Mouse (Mus musculus): Measurements from ENCODE around the gene Hdac9. TPM values are rescaled to one million over a fixed set of nuclear protein-coding genes. Genes with fewer than 3 reads are reported as not detected.

The Hdac9 gene
- total and polyA plus RNA-seq, 2 experiments from 2014 or later = 15.6 to 15.7 TPM

DNA sequence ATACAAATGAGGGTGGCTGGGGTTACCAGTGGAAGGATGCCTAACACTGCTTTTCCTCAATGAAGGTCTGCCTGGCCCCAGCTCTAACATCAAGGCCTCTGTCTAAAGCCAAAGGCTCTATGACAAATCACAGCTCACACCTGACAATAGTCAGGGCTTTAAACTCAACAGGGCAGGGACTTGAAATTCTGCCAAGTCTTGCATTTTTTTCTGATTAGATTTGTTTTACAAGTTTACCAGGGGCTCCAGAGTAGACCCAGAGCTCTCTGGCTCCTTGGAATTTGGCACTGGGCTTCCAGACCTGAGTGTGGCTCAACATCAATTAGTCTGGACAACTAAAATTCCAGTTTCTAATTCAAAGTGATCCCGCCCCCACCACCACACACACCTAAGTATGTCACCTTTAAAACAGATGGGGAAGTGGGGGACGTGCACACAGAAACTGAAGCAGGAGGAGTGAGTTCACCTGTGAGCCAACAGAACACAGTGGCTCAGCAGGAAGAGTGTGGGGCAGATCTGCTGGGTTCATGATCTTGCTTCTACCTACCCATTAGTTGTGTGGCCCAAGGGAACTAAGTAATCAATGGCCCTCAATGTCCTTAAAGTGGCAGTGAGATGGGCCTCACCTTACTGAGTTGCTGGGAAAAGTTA, 829.5 kb downstream of the Hdac9 start:
- ATAC-seq (ENCODE audit: insufficient read depth, low read depth) = no peak

GRCm38 (mm10) chr12:34076981-34077380, 839.9 kb downstream of the Hdac9 start:
- no peaks in the 10 kb centered on the region for H3K27me3 ChIP-seq (ENCODE audit: control insufficient read depth, insufficient read depth, low read length)
- 89% methylated on average over 2 of the region's 2 CpGs for WGBS
- TF ChIP-seq CTCF (IDR thresholded peaks at IDR 0.05; ENCODE audit: low read depth) = no peak
- TF ChIP-seq EP300 (IDR thresholded peaks at IDR 0.05; ENCODE audit: low read depth) = no peak
- no peak overlapping the region for H3K4me2 ChIP-seq (ENCODE audit: low read depth, low read length)
- no peaks in the 10 kb centered on the region for H3K9me3 ChIP-seq (replicated peaks; ENCODE audit: control insufficient read depth, low read length)
- DNase-seq (ENCODE audit: low spot score) (no peak), ATAC-seq (ENCODE audit: insufficient read depth, low read depth) (no peak)
- H3K9ac ChIP-seq (replicated peaks; ENCODE audit: low read depth, low read length) = no peak overlapping the region
- no peaks in the 10 kb centered on the region for H3K4me1 ChIP-seq (ENCODE audit: control insufficient read depth, insufficient read depth)
- H3K36me3 ChIP-seq (replicated peaks; ENCODE audit: control insufficient read depth, insufficient read depth, low read length) = no peaks in the 10 kb centered on the region
- H3K27ac ChIP-seq (ENCODE audit: low read depth) = no peak overlapping the region
- H3K4me3 ChIP-seq (ENCODE audit: low read depth, low read length) = no peak overlapping the region

More for the DNA sequence above, 829.5 kb downstream of the Hdac9 start:
- TF ChIP-seq CTCF (IDR thresholded peaks at IDR 0.05; ENCODE audit: low read depth) (no peak), EP300 (IDR thresholded peaks at IDR 0.05; ENCODE audit: low read depth) (no peak)
- H3K9ac ChIP-seq (replicated peaks; ENCODE audit: low read depth, low read length) = no peak overlapping the region
- no peak overlapping the region for H3K4me2 ChIP-seq (ENCODE audit: low read depth, low read length)
- 50% methylated on average over 2 of the region's 2 CpGs for WGBS
- DNase-seq (ENCODE audit: low spot score) = no peak
- H3K27me3 ChIP-seq (ENCODE audit: control insufficient read depth, insufficient read depth, low read length) = no peaks in the 10 kb centered on the region
- H3K4me3 ChIP-seq (ENCODE audit: low read depth, low read length) = no peak overlapping the region
- no peaks in the 10 kb centered on the region; the same call in 1 of the 2 replicates for H3K4me1 ChIP-seq (ENCODE audit: control insufficient read depth, insufficient read depth)
- H3K9me3 ChIP-seq (replicated peaks; ENCODE audit: control insufficient read depth, low read length) = no peaks in the 10 kb centered on the region
- H3K36me3 ChIP-seq (replicated peaks; ENCODE audit: control insufficient read depth, insufficient read depth, low read length) = no peaks in the 10 kb centered on the region
- no peak overlapping the region for H3K27ac ChIP-seq (ENCODE audit: low read depth)

DNA sequence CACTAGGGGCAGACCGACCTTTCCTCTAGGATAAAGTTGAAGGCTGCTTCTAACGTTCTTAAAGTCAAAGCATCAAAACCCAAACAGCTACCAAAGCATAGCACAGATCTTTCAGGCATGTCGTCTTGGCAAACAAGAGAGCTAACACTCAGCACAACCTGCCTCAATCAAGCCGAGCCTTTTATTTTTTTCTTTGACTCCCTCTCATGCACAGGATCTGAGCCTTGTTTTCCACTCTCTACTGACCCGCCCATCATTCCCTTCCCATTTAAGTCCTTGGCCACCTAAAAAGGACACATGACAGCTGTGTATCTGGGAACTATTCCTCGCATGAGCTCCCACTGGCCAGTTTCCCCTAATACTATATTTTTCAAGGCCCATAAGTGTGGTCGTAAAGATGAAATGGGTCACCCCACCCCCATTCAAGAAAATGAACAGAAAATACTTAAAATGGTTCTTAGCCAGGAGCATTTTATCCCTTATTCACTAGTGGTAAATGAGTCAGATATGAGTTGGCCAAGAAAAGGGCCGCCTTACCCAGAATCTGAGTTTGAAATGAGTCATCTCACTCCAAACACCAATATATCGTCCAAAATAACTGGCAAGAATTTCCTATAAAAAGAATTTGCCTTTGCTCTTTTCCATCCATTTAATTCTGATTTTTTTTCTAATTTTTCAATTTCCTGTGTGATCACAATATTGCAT, 840.9 kb downstream of the Hdac9 start:
- TF ChIP-seq CTCF (IDR thresholded peaks at IDR 0.05; ENCODE audit: low read depth) = no peak
- TF ChIP-seq EP300 (IDR thresholded peaks at IDR 0.05; ENCODE audit: low read depth) = no peak
- Histone ChIP-seq H3K27me3 (ENCODE audit: control insufficient read depth, insufficient read depth, low read length) (no peaks in the 10 kb centered on the region), H3K4me3 (ENCODE audit: low read depth, low read length) (no peak overlapping the region), H3K9ac (replicated peaks; ENCODE audit: low read depth, low read length) (no peak overlapping the region), H3K4me1 (ENCODE audit: control insufficient read depth, insufficient read depth) (no peaks in the 10 kb centered on the region), H3K4me2 (ENCODE audit: low read depth, low read length) (no peak overlapping the region), H3K27ac (ENCODE audit: low read depth) (no peak overlapping the region; the same call in 1 of the 2 replicates), H3K36me3 (replicated peaks; ENCODE audit: control insufficient read depth, insufficient read depth, low read length) (no peaks in the 10 kb centered on the region), H3K9me3 (replicated peaks; ENCODE audit: control insufficient read depth, low read length) (no peaks in the 10 kb centered on the region)
- 56% methylated on average over 9 of the region's 9 CpGs for WGBS
- DNase-seq (ENCODE audit: low spot score) (no peak), ATAC-seq (ENCODE audit: insufficient read depth, low read depth) (no peak)

DNA sequence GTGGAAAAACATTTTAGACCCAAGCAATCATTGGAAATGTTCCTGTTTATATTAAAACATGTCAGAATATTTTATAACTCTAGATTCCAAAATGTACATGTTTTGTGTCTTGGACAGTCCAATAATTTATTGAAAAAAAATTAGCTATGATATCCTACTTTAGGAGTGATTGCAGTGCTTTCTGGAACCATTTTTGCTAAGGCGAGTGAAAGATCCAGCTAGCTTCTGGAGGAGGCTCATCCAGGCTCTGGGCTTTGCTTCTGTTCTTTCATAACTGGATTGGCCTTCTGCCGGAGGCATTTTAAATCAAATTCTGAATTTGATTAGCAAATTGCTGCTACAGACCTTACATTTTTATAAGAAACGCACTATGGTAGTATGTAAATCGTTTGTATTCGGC, 864.4 kb downstream of the Hdac9 start:
- WGBS = 87% methylated on average over 5 of the region's 5 CpGs

DNA sequence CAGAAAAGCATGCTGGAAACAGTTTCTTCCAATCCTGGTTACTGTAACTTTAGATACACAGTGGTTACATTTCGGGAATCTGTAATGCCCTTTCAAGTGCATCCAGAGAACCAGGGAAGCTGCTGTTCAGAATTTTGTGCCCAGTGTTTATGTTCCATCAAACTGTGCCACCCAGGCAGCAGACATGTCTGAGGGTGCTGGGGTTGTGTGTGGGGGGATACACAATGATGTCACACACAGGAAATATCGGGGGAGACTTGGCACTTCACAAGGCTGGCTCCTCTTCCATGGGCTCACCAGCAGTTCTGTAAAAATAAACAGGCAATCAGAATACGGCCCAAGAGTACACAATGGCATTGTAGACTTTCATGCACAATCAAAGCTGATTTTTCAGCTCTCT, 864.9 kb downstream of the Hdac9 start:
- ATAC-seq (ENCODE audit: insufficient read depth, low read depth) = no peak
- Histone ChIP-seq H3K36me3 (replicated peaks; ENCODE audit: control insufficient read depth, insufficient read depth, low read length) (no peaks in the 10 kb centered on the region), H3K27ac (ENCODE audit: low read depth) (no peak overlapping the region), H3K9ac (replicated peaks; ENCODE audit: low read depth, low read length) (no peak overlapping the region), H3K4me2 (ENCODE audit: low read depth, low read length) (no peak overlapping the region), H3K4me3 (ENCODE audit: low read depth, low read length) (no peak overlapping the region), H3K27me3 (ENCODE audit: control insufficient read depth, insufficient read depth, low read length) (no peaks in the 10 kb centered on the region), H3K4me1 (ENCODE audit: control insufficient read depth, insufficient read depth) (no peaks in the 10 kb centered on the region), H3K9me3 (replicated peaks; ENCODE audit: control insufficient read depth, low read length) (no peaks in the 10 kb centered on the region)
- no peak for TF ChIP-seq CTCF (IDR thresholded peaks at IDR 0.05; ENCODE audit: low read depth)
- TF ChIP-seq EP300 (IDR thresholded peaks at IDR 0.05; ENCODE audit: low read depth) = no peak
- 64% methylated on average over 3 of the region's 3 CpGs for WGBS
- DNase-seq (ENCODE audit: low spot score) = no peak

More for the DNA sequence above, 864.4 kb downstream of the Hdac9 start:
- Histone ChIP-seq H3K4me1 (ENCODE audit: control insufficient read depth, insufficient read depth) (no peaks in the 10 kb centered on the region), H3K36me3 (replicated peaks; ENCODE audit: control insufficient read depth, insufficient read depth, low read length) (no peaks in the 10 kb centered on the region), H3K9ac (replicated peaks; ENCODE audit: low read depth, low read length) (no peak overlapping the region), H3K27me3 (ENCODE audit: control insufficient read depth, insufficient read depth, low read length) (no peaks in the 10 kb centered on the region), H3K9me3 (replicated peaks; ENCODE audit: control insufficient read depth, low read length) (no peaks in the 10 kb centered on the region), H3K4me2 (ENCODE audit: low read depth, low read length) (no peak overlapping the region), H3K27ac (ENCODE audit: low read depth) (no peak overlapping the region), H3K4me3 (ENCODE audit: low read depth, low read length) (no peak overlapping the region)
- TF ChIP-seq CTCF (IDR thresholded peaks at IDR 0.05; ENCODE audit: low read depth) (no peak), EP300 (IDR thresholded peaks at IDR 0.05; ENCODE audit: low read depth) (no peak)
- ATAC-seq (ENCODE audit: insufficient read depth, low read depth) (no peak), DNase-seq (ENCODE audit: low spot score) (no peak)
